Mouse (Mus musculus) right cerebral cortex, postnatal 36 days (tissue): ENCODE data around the gene Prrc2a.
"Not testable (repeated sequence)": the region's sequence is repeated elsewhere in the genome, so short reads cannot be mapped to it uniquely, and the experiment has no call there.

ENCODE experiments used
- DNase-seq, 2 experiments: peaks; one replicate each; pipeline ENCODE4 v3.0.0; 2022; ENCODE audit warnings: low spot score in 2 of 2, mixed read lengths in 1 of 2

The Prrc2a gene

DNA sequence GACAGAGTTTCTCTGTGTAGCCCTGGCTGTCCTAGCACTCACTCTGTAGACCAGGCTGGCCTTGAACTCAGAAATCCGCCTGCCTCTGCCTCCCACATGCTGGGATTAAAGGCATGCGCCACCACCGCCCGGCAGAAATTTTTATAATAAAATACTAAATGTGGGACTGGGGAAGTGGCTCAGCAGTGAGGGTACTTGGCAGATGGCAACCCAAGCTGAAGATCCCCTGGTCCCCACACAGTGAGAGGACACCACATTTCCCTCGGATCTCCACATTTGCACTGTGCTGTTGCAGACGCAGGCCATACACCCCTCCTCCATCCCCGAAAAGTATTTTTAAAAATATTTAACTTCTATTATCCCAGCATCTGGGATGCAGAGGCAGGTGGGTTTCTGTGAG, 31.2 kb downstream of the Prrc2a start:
- no peak for DNase-seq

DNA sequence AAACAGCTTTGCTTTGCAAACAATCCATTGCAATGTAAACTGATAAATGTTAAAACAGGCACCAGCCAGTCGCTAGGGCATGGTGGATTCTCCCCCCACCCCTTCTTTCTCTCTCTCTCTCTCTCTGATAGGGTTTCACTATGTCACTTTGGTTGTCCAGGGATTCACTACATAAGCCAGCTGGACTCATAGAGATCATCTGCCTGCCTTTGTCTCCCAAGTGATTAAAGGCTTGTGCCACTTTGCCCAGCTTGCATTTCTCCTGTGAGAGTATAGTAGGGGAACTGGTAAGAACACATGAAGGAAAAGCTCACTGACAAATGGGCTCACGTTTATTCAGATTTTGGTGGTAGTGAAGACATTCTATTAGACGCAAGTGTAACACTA, 32.5 kb downstream of the Prrc2a start:
- DNase-seq, result no peak

DNA sequence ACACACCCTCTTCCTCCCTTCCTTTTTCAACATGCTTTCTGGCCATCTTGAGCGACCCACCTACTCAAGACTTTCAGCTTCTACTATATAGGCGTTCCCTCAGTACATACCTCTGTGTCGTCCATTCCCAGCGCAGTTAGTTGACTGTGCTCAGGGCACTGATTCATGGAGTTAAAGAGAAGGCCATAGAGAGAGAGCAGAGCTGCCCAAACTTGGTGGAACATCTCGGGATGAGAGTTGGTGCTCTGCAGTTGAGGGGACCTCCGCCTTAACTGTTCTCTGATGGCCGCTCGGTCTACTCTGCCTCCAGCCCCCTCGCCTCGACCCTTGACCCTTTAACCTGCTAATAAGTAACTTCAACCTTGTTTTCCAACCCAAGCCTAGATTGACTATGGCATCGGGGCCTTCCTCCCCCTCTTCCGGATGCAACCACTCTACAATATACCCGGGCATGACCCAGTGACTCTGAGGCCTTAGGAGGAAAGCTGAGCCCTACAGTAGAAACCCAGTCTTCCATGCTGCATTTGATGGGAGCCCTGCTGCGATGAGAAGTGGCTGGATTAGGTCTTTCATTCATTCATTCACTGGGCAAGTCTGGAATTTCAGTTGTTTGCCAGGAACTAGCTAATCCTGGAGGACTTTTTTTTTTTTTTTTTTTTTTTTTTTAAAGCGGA, 33.1 kb downstream of the Prrc2a start, which contains the start of gene Apom:
Apom (minus strand) TSS at position 551 of the 674 bp plus-strand sequence.
- DNase-seq, result no peak

DNA sequence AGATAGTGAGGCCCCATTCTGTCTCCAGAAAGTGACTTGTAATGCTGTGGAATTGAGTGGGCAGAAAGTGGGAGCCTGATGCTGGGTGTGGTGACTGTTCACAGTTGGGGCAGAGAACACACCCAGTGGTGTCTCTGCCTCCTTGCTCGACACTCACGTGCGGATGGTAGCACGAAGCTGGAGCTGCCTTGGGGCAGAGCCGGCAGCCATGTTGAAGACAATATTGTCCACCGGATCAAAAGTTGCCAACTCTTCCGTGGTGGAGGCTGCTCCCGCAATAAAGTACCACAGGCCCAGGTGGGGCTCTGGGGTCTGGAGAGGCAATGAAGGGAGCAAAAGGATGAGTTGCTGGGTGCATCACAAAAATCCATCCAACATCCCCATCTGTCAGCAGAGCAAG, 33.7 kb downstream of the Prrc2a start:
- DNase-seq, result no peak

DNA sequence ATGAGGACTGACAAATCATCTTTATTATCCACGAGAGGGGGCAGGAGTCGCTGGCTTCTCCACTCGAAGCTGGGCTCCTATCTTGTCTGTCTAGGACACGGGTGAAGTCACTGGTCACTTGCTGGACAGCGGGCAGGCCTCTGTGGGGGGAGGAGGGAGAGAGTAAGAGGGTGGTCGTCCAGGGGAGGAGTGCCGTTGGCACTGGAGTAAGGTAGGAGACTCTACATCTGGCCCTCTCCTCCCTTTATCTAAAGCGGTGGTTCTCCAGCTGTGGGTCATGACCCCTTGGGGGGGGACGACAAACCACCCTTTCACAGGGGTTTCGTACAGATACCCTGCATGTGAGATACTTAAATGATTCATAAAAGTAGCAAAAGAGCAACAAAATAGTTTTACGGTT, 35.7 kb downstream of the Prrc2a start:
- no peak for DNase-seq

DNA sequence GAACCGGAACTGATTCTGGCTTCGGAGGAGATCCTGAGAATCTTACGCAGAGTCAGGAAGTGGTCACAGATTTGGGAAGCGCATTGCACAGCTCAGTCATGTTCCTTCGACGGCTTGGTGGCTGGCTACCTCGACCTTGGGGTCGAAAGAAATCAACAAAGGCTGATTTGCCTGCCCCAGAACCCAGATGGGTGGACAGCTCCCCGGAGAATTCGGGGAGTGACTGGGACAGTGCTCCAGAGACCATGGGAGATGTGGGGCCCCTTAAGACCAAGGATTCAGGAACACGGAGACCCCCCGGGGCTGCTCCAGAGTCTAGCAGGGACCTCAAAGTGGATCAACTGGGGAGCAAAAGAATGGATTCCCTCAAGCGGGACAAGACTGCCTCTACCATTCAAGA, 37.7 kb downstream of the Prrc2a start:
- no peak for DNase-seq

DNA sequence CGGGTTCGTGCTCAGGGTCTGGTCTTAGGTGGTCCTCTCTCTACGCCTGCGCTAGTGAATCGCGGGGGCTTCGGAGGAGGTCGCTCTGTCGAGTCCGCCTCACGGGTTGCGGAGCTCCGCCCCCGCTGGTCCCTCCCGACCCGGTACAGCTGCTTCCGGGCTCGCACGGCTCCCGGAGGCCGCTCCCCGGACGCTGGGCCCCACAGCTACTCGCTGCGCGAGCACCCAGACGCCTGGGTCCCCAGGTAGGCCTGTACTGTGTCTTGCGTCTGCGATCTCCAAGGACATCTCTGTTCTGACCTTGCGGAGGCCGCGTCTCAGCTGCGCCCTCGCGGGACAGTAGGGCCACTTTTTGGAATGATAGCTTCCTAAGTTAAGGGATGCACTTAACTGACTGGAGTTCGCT, 38.5 kb downstream of the Prrc2a start, which contains the start of gene D17H6S53E:
D17H6S53E (plus strand) TSS at position 168 of the 406 bp plus-strand sequence.
- DNase-seq, result peak; percentile 61 to 67

DNA sequence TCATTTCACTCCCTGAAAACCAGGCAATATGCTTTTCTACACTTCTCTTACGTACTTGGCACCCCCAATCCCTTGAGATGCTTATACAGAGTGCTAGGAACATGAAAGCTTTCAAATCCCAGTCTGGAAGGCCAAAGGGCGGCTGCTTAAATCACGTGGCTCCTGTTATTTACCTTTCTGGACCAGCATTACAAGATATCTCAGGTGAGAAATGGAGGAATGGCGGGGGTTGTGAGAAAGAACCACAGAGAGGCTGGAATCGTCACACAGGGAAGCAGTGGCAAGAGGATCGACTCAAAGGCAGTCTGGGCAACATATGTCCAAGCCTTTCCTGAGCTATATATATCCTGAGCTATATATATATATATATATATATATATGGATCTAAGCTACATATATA, 39.1 kb downstream of the Prrc2a start:
- DNase-seq, result no peak

DNA sequence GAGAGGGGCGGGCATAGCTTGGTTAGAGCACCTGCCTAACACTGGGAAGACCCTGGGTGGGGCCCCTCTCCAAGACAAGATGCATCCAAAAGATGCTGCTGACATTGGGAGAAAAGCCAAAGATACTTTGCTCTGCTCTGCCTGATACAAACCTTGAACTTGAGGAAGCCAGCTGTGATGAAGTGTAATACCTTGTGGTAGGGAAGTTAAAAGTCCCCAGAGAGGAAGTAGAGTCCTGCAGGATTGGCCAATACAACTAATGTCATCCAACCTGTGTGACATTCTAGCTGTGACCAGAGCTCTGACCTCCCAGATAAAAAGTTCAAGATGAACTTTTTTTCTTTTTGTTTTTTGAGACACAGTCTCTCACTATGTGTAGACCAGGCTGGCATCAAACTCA, 39.6 kb downstream of the Prrc2a start:
- DNase-seq, result no peak

DNA sequence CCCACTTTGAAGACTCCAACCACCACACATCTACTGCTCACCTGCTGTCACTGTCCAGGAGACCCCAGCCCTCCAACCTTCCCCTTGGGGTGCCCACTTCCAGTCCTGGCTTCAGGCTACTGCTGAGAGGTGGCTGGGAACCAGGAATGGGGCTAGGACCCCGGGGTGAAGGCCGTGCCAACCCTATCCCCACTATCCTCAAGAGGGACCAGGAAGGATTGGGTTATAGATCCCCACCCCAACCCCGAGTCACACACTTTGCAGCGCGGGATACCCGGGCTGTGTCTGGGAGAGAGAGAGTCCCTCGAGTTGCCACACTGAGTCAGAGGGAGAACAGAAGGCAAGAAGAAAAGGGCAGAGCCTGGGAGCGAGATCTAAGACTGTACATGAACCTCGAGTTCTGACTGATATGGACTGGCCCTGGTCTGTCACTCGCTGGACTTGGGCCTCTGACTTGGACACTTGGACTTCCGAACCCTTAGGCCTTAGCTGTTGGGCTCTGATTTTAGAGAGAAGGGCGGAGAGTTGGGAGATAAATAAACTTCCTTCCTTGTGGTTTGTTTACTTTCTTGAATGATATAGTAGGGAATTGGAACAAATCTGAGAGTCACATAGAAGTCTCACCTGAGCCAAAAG, 40.3 kb downstream of the Prrc2a start:
- DNase-seq, result not testable (repeated sequence)

DNA sequence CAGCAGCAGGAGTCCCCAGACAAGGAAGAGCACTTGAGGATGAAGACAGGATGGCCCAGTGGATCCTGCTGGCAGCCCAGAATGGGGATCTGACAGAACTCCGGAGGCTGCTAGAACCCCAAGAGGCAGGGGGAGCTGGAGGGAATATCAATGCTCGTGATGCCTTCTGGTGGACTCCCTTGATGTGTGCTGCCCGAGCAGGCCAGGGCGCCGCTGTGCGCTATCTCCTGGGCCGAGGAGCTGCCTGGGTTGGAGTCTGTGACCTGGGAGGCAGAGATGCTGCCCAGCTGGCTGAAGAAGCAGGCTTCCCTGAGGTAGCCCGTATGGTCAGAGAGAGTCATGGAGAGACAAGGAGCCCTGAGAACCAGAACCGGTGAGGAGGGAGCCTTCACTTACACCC, 41.4 kb downstream of the Prrc2a start:
- not testable (repeated sequence) for DNase-seq

DNA sequence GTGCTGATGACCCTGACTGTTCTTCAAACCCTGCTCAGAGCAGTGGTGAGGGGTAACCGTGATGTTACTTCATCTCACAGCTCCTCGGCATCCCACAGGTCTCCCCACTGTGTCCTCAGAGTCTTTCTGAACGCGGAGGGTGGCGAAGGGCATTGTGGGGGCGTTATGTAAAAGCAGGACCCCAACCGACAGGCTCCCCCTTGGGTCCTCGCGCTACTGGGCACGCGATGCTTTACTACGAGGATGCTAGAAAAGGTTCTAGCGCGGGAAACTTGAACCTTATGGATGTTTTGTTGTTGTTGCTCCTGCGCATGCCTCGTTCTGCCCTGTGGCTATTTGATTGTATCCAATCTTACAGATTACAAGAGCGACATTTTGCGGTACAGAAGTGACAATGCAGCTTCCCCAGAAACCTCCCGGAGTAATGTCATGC, 42.8 kb downstream of the Prrc2a start, which contains the start of gene Csnk2b:
Csnk2b (minus strand) TSS at position 183 of the 433 bp plus-strand sequence.
- DNase-seq, result peak; percentile 60 to 79

DNA sequence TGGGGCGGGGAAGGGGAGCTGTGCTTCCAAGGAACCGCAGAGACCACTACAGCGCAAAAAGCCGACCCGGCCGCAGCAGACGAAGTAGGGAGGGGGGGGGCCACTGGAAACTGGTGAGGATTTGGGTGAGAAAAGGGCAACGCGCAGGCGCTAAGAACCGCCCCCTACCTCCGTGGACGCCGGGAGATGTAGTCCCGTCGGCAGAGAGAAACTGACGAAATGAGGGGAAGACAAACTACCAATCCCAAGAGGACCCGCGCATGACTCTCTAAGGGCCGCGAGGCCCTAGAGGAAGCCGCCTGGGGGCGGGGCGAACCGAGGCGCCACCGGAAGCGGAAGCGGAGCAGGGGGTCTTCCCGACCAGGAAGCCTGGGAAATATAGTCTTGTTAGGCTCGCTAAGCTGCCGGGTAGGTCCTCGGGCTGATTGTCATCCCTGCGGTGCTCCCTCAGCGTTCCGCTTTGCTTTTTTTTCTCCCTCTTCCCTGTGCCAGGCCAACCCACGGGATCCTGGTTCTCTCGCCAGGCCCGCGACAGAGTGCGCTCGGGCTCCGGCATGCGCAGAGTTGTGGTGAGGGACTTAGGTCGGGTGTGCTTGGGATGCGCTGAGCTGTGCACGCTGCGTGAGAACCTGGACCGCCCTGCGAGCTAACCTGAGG, 43.4 kb downstream of the Prrc2a start, which contains the start of gene Gpank1:
Gpank1 (plus strand) TSS at position 313 of the 657 bp plus-strand sequence.
- DNase-seq, result peak; percentile 97 to 99

DNA sequence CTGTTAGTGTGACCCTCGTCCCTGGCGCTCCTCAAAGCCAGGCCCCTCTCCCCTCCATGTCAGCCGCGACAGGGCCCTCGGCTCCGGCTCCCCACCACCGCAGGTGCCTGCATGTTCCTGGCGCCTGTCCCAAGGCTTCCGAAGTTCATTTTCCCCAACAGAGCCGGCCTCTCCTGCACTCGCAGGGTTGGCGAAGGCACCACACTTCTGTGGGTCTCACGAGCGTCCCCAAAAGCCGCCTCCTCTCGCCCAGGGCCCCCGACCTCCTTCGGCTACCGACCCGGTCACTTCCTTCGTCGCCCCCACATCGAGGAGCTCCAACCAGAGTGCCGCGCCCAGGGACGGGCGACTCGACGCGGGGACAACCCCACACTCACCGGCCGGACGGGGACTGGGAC, 44.0 kb downstream of the Prrc2a start:
- DNase-seq, result peak in 1 of 2 experiments; percentile 36

DNA sequence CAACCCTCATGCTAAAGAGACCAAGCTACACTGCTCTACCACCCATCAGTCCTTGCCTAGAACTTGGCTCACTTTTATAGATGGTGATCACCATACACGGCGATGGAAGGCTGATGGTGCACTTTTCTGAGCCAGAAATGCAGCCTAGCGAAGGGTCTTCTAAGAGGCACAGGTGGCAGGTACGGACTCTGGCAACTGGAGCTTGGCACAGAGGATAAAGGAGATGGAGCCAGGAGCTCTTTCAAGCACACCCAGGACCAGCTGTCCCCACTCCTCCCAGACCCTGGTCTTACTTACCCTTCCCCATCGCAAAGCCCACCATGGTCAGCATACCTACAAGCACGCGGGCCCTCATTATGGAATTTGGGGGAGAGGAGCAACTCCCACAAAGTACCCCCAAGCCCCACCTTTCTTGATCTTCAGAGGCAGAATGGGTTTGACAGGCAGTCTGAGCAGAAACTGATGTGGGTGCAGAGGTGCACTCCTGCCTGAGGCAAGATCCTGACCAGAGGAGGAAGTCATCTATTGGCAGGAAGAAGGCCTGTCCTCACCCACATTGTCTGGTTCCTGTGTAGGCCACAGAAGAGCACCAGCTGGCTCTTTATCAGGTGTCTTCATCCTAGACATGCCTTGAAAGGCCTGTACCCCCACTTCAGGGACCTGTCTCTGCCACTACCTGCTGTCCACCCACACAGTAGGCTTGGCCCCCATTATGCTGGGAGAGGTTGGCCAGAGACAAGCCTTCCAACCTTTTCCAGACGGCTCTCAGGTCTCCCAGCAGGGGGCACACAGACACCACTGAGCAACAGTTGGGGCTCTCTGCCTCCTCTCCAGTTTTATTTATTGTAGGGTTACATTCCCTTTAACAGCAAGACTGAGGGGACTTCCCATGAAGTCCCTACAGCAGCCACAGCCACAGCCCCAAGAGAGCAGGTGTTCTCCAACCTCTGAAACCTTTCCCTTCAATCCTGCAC, 49.4 kb downstream of the Prrc2a start, which contains the start of gene Ly6g5b:
Ly6g5b (minus strand) TSS at position 383 of the 974 bp plus-strand sequence.
- no peak for DNase-seq

DNA sequence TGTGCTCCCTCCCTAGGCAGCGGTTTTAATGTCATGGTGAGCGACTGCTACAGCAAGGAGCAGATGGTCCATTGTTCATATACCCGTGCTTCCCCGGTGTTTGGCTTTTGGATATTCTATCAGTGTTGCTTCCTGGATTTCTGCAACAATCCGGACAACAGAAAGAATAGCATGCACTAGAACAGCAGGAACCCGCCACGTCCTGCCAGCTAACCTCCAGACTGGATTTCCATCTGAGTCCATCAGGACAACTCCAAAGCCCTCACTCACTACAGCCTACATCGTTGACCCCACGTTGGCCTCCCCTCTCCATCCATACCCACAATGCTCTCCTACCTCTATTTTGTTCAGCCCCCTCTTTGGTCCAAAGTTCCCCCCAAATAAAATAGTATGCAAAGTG, 52.9 kb downstream of the Prrc2a start:
- DNase-seq, result no peak

DNA sequence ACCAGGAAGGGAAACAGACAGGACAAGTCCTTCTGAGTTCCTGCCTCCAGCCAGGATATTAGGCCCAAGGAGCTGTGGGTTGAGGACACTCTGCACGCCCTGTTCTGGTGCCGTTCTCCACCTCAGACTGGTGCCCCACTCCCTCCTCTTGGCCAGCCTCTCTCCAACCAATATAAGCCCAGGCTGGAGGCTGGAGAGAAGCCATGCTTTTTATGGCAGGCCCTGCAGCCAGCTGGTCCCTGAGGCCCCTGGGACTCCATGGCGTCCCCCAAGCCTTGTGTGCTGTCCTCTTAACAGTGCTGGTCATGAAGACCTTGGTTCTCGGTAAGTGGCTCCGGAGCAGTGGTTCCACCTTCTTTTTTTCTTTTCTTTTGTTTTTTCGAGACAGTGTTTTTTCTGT, 56.6 kb downstream of the Prrc2a start, which contains the start of gene Ly6g5c:
Ly6g5c (plus strand) TSS at position 183 of the 400 bp plus-strand sequence.
- no peak for DNase-seq

DNA sequence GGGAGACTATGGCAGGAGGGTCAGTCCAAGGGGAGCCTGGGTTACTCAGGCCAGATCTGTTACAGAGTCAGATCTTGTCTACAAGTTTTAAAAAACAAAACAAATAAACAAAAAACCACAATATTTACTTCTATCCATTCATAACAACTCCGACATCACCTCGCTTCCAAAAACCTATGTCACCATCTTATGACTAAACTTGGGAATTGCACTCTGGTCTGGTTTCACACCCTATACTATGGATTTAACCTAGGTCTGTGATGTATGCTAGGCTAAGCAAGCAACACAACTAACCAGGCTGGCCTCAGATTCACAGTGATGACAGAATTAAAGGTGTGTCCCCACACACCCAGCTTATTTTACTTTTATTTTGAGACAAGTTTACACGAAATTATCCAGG, 58.2 kb downstream of the Prrc2a start:
- DNase-seq, result no peak

DNA sequence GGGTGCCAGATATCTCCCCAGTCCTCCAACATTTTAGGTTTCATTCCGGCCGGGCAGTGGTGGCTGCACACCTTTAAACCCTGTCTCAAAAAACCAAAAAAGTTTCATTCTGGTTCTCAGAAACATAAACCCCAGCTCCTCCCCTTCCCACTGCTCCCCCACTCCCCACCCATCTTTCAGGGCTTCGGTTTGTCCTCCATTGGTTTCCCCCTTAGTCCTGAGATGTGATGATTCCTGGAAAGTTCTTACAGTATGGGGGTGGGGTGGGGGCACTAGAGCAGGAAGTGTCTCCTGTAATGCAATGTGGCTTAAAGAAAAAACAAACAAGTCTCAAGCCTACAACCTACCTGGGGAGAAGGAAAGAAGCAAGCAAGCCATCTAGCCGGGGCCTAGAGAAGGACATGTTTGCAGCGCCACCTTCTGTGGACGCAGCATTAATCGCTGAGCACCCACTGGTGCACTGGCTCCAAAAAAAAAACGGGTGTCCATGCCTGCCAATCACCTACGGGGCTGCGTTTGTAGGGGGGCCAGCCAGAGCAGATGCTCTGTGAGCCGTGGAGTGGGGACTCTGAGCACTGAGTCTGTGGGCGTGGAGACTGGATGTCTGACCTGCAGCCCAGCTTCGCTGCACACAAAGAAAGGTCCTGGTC, 58.8 kb downstream of the Prrc2a start:
- no peak for DNase-seq

DNA sequence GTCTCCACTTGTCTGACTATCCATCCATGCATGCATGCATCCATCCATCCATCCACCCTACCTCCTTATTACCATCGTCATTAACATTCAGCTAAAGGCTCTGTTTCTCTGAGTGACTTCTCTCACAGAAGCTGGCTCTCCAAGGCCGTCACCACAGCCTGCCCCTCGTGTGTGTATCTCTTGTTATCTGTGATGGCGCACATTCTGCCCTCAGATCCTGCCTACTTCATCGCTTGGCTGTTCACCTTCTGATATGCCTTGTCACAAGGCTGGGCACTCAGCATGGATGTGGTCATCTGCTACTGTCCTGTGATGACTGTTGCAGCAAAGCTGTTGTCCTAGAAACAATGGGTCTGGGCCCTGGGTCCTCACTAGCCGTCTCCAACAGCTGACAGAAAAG, 59.9 kb downstream of the Prrc2a start:
- DNase-seq, result no peak

DNA sequence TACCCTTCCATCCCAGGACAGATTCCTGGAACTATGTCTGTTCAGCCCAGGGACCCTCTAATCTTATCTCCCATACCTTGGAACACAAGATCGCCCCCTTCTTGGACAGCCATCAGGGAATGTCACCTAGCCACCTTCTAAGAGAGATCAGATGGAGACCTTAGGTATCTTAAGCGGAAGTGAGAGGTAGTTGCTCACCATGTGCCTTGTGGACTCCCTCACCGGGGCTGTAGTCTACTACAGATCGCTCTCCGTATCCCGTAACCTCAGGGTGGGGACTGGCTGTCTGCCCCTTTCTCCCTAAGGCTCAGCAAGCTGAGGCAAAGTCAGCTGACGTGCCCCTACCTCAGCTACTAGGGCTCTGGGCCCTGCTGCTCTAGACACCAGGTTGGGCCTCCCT, 60.6 kb downstream of the Prrc2a start:
- no peak for DNase-seq
